Mouse (Mus musculus) liver, embryonic 14.5 days (tissue): ENCODE measurements around the gene Spryd7.

Experiments used
- CTCF ChIP-seq: IDR thresholded peaks from 2 replicates; pipeline ENCODE4 v1.5.1; 2016; ENCODE audit warnings: antibody characterized with exemption, low read depth, control low read depth
- EP300 ChIP-seq: IDR thresholded peaks from 2 replicates; pipeline ENCODE4 v1.6.1; 2016; ENCODE audit warnings: antibody characterized with exemption, low read depth

GRCm38 (mm10) chr14:61530396-61530795 is 26.3 kb downstream of the Spryd7 start:
- TF ChIP-seq CTCF (no peak), EP300 (no peak)
